Mouse (Mus musculus) c-Kit-negative CD71-positive TER-119-positive erythroid progenitor cells, embryonic 14.5 days (primary cell): ENCODE data around the gene Apol11a.
"Not testable (repeated sequence)": the region's sequence is repeated elsewhere in the genome, so short reads cannot be mapped to it uniquely, and the experiment has no call there.

ENCODE experiments used
- DNase-seq: peaks from one replicate; pipeline ENCODE4 v3.0.0-alpha.2; 2013; ENCODE audit warnings: low read depth, low spot score

Apol11a gene

GRCm38 (mm10) chr15:77507966-77508365 lies at the start of gene Apol11a:
Gene Apol11a (plus strand): TSS chr15:77508271.
- not testable (repeated sequence) for DNase-seq

GRCm38 (mm10) chr15:77474699-77475390 lies 33.2 kb upstream of the Apol11a start:
- DNase-seq, result not testable (repeated sequence)

- not testable (repeated sequence) for DNase-seq
These were observed 31.4 kb upstream of the Apol11a start, which contains the start of gene Apol10a for GRCm38 (mm10) chr15:77476693-77477092. Gene Apol10a (plus strand): TSS chr15:77477047.

GRCm38 (mm10) chr15:77482140-77482794 lies 25.8 kb upstream of the Apol11a start:
- no peak for DNase-seq

- not testable (repeated sequence) for DNase-seq
These were observed 14.9 kb upstream of the Apol11a start for GRCm38 (mm10) chr15:77493181-77493580.

GRCm38 (mm10) chr15:77494694-77495093 lies 13.4 kb upstream of the Apol11a start:
- DNase-seq, result not testable (repeated sequence)

GRCm38 (mm10) chr15:77520596-77520995 lies 12.5 kb downstream of the Apol11a start:
- DNase-seq, result not testable (repeated sequence)

GRCm38 (mm10) chr15:77523186-77523843 lies 15.2 kb downstream of the Apol11a start:
- DNase-seq, result not testable (repeated sequence)

- DNase-seq, result no peak
These were observed 25.1 kb downstream of the Apol11a start, which contains the start of gene Apol7c for GRCm38 (mm10) chr15:77533216-77533615. Gene Apol7c (minus strand): TSS chr15:77533316.

GRCm38 (mm10) chr15:77539221-77539620 lies 31.1 kb downstream of the Apol11a start:
- DNase-seq, result not testable (repeated sequence)

GRCm38 (mm10) chr15:77561792-77562191 lies 53.7 kb downstream of the Apol11a start, which contains the start of gene 1700025B11Rik:
Gene 1700025B11Rik (minus strand): TSS chr15:77561892.
- DNase-seq, result no peak

GRCm38 (mm10) chr15:77563219-77563618 lies 55.1 kb downstream of the Apol11a start:
- DNase-seq, result no peak
